Mouse (Mus musculus) midbrain, postnatal 0 days (tissue): ENCODE results near the gene Mad2l1bp. TPM values are rescaled to one million over a fixed set of nuclear protein-coding genes. Genes with fewer than 3 reads are reported as not detected.

Experiments
- ATAC-seq: fragments of 200-750 bp; cut with Nextera tagmentation; 2 replicates; pipeline ENCODE4 v1.8.0; 2017; ENCODE audit warnings: moderate number of reproducible peaks, mild to moderate bottlenecking, moderate TSS enrichment, moderate library complexity; ENCODE audit not compliant: low FRiP score
- DNase-seq: peaks from one replicate; pipeline ENCODE4 v3.0.0-alpha.2; 2015; ENCODE audit warnings: low spot score
- H3K27ac ChIP-seq: fragments of 300-500 bp; sonication (generic); 2 replicates; pipeline ENCODE4 v1.5.1; 2014; ENCODE audit warnings: low read depth, mild to moderate bottlenecking, low read length, mixed read lengths
- H3K27me3 ChIP-seq: fragments of 300-500 bp; sonication (generic); 2 replicates; pipeline ENCODE4 v1.6.1; 2014; ENCODE audit warnings: low read length, control low read depth, mixed read lengths; ENCODE audit not compliant: insufficient read depth
- H3K36me3 ChIP-seq: fragments of 300-500 bp; sonication (generic); 2 replicates; pipeline ENCODE4 v1.6.1; 2014; ENCODE audit warnings: low read length, control low read depth, mixed read lengths; ENCODE audit not compliant: insufficient read depth
- H3K4me1 ChIP-seq: fragments of 300-500 bp; sonication (generic); 2 replicates; pipeline ENCODE4 v1.6.1; 2014; ENCODE audit warnings: mild to moderate bottlenecking, control low read depth, antibody characterized with exemption, low read length, mixed read lengths; ENCODE audit not compliant: insufficient read depth
- H3K4me2 ChIP-seq: fragments of 300-500 bp; sonication (generic); 2 replicates; pipeline ENCODE4 v1.6.1; 2014; ENCODE audit warnings: low read depth, mild to moderate bottlenecking, low read length, mixed read lengths; ENCODE audit not compliant: poor library complexity, severe bottlenecking
- H3K4me3 ChIP-seq: fragments of 300-500 bp; sonication (generic); 2 replicates; pipeline ENCODE4 v1.5.1; 2014; ENCODE audit warnings: low read depth, mild to moderate bottlenecking, low read length, moderate library complexity
- H3K9ac ChIP-seq: fragments of 300-500 bp; sonication (generic); replicated peaks from 2 replicates; pipeline ENCODE4 v1.6.1; 2014; ENCODE audit warnings: mild to moderate bottlenecking, low read length, moderate library complexity, mixed read lengths; ENCODE audit not compliant: poor library complexity, severe bottlenecking
- H3K9me3 ChIP-seq: fragments of 300-500 bp; sonication (generic); 2 replicates; pipeline ENCODE4 v1.6.1; 2016; ENCODE audit warnings: low read length, control low read depth
- CTCF ChIP-seq: IDR thresholded peaks from 2 replicates; pipeline ENCODE4 v1.5.1; 2016; ENCODE audit warnings: antibody characterized with exemption, mild to moderate bottlenecking
- WGBS: fragments of 180-500 bp; shearing (Covaris S2); extraction: QIAGEN DNeasy Blood & Tissue Kit; methylation state at CpG from one replicate; pipeline ENCODE4 v1.1.7; 2014; 5-methylcytosine and 5-hydroxymethylcytosine counted together
- polyA plus RNA-seq: library from polyadenylated mRNA; unstranded; fragments of >200 nt; fragmentation: Nextera tagmentation; extraction: Ambion mirVana; gene quantifications from 2 replicates; pipeline ENCODE4 v1.2.1, GENCODE M21; 2015
- total RNA-seq: library from RNA; depleted of rRNA; stranded (reverse); fragments of >200 nt; gene quantifications from 2 replicates; pipeline ENCODE4 v1.2.3, GENCODE M21; 2014

Mad2l1bp gene
- total and polyA plus RNA-seq, 2 experiments from 2014 or later: 13.3 to 18.2 TPM

DNA sequence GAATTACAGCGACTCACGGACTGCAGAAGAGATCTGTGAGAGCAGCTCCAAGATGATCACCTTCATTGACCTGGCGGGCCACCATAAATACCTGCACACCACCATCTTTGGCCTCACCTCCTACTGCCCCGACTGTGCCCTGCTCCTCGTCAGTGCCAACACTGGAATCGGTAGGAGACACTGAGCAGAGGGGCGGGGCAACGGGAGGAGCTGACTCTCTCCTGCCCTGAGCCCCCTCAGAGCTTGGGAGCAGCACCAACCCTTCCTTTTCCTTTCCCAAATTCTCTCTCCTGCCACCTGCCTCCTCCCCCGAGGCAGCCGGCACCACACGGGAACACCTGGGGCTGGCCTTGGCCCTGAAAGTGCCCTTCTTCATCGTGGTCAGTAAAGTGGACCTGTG lies 12.1 kb upstream of the Mad2l1bp start:
- no peak for TF ChIP-seq CTCF
- 87% methylated on average over 12 of the region's 12 CpGs for WGBS
- H3K9me3 ChIP-seq: no peaks in the 10 kb centered on the region
- H3K9ac ChIP-seq: no peak overlapping the region
- ATAC-seq (no peak), DNase-seq (no peak)
- no peak overlapping the region for H3K27ac ChIP-seq
- H3K36me3 ChIP-seq: peaks cover 53% of the 10 kb centered on the region
- no peak overlapping the region for H3K4me3 ChIP-seq
- H3K4me1 ChIP-seq: 0 out of 2 replicates have a peak, but pooled peaks cover 3% of the 10 kb centered on the region
- no peak overlapping the region for H3K4me2 ChIP-seq
- H3K27me3 ChIP-seq: no peaks in the 10 kb centered on the region

DNA sequence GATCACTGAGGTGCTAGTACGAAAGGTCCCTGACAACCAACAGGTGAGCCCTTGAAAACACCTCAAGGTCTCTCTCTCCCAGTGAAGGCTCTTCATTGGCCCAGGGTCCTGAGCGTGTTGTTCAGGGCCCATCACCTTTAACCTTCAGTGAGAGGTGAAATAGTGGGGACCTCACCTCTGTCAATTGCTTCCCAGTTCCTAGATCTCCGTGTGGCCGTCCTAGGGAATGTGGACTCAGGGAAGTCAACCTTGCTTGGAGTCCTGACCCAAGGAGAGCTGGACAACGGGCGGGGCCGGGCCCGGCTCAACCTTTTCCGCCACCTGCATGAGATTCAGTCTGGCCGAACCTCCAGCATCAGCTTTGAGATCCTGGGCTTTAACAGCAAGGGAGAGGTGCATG lies 11.4 kb upstream of the Mad2l1bp start:
- no peak overlapping the region for H3K9ac ChIP-seq
- 0 out of 2 replicates have a peak, but pooled peaks cover 3% of the 10 kb centered on the region for H3K4me1 ChIP-seq
- TF ChIP-seq CTCF: no peak
- no peak overlapping the region for H3K4me2 ChIP-seq
- 95% methylated on average over 10 of the region's 10 CpGs for WGBS
- H3K36me3 ChIP-seq: peaks cover 51% of the 10 kb centered on the region
- no peak overlapping the region for H3K4me3 ChIP-seq
- no peak overlapping the region for H3K27ac ChIP-seq
- H3K9me3 ChIP-seq: no peaks in the 10 kb centered on the region
- DNase-seq: no peak
- no peaks in the 10 kb centered on the region for H3K27me3 ChIP-seq
- ATAC-seq: no peak

DNA sequence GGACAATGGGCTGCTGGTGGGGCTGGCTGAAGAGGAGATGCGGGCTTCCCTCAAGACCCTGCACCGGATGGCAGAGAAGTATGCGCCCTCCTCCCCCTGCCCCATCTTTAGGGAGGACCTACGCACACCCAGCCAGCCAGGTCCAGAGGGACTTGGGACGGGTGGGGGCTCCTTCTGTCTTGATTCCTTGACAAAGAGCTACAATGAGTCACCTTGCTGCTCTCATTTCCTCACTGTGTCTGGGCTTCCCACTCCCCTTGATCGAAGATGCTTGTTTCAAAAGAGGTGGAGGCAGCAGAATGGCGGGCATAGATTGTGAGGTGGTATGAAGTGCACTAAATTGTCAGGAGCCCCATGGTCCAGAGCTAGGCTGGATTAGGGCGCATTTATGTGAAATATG lies 10.9 kb upstream of the Mad2l1bp start:
- 95% methylated on average over 8 of the region's 8 CpGs for whole genome bisulfite sequencing
- DNase-seq (no peak), ATAC-seq (no peak)
- Histone ChIP-seq H3K36me3 (peaks cover 48% of the 10 kb centered on the region), H3K27ac (no peak overlapping the region), H3K4me1 (0 out of 2 replicates have a peak, but pooled peaks cover 3% of the 10 kb centered on the region), H3K9me3 (no peaks in the 10 kb centered on the region), H3K4me3 (no peak overlapping the region), H3K27me3 (no peaks in the 10 kb centered on the region), H3K4me2 (no peak overlapping the region), H3K9ac (no peak overlapping the region)
- no peak for TF ChIP-seq CTCF

DNA sequence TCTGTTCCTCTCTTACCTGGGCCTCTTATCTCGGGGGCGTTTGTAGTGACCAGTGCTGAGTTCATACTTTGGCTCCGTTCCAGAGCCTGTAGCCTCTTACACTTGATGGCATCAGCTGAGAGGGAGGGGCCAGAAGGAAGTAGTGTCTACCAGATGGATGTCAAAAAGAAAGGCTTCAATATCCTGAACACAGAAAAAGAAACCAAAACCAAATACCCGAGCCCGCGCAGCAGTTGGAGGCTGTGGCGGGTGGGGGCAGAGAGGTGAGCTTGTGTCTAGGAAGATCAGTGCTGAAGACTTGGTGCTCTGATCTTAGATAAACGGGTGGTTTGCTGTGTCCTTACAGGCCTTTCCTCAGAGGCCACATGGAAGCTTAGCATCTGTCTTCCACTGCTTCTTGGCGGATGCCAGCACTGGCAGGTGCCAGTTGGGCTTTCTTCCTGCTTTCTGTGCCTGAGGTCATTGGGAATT lies 9.6 kb upstream of the Mad2l1bp start:
- no peak for TF ChIP-seq CTCF
- Histone ChIP-seq H3K36me3 (peaks cover 38% of the 10 kb centered on the region), H3K4me1 (0 out of 2 replicates have a peak, but pooled peaks cover 3% of the 10 kb centered on the region), H3K9me3 (no peaks in the 10 kb centered on the region), H3K27ac (no peak overlapping the region), H3K4me2 (no peak overlapping the region), H3K27me3 (no peaks in the 10 kb centered on the region), H3K4me3 (no peak overlapping the region), H3K9ac (no peak overlapping the region)
- WGBS: 83% methylated on average over 9 of the region's 9 CpGs
- peak; percentile 21 for DNase-seq
- ATAC-seq: no peak

DNA sequence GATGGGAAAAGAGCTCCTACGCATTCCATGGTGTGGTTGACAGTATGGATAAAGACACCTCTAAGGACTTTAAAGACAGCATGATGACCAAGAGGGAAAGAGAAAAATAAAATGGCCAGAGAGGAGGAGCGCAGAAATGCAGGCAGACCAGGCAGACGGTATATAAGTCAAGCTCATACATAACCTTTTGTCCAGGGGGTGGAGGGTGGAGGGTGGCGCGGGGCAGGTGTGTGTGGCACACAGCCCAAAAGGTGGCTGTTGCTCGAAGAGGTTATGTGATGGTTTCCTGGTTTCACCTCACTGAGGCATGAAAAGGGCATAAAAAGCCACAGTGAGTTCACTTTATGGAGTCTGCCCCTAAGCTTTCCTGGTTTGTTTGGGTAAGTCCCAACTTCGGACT lies 9.2 kb upstream of the Mad2l1bp start:
- Histone ChIP-seq H3K4me1 (0 out of 2 replicates have a peak, but pooled peaks cover 3% of the 10 kb centered on the region), H3K9ac (no peak overlapping the region), H3K9me3 (no peaks in the 10 kb centered on the region), H3K4me3 (no peak overlapping the region), H3K27me3 (no peaks in the 10 kb centered on the region), H3K36me3 (peaks cover 33% of the 10 kb centered on the region), H3K27ac (no peak overlapping the region), H3K4me2 (no peak overlapping the region)
- DNase-seq (no peak), ATAC-seq (no peak)
- no peak for TF ChIP-seq CTCF
- 93% methylated on average over 7 of the region's 7 CpGs for WGBS

DNA sequence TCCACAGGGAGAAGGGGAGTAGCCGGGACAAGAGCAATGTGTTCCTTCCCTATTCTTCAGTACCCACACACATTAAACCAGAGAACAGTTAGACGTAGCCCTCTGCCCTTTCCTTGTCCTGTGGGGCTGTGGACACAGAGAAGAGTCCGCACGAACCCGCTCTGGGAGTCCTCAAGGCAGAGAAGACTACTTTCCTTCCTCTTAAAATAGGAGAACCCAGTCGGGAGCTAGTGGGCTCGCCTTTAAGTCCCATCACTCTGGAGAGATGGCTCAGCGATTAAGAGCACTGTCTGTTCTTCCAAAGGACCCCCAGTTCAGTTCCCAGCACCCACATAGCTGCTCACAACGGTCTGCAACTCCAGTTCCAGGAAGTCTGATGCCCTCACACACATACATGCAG lies 8.4 kb upstream of the Mad2l1bp start:
- Histone ChIP-seq H3K27ac (no peak overlapping the region), H3K9me3 (no peaks in the 10 kb centered on the region), H3K27me3 (no peaks in the 10 kb centered on the region), H3K4me1 (0 out of 2 replicates have a peak, but pooled peaks cover 3% of the 10 kb centered on the region), H3K9ac (peak overlapping the region; percentile 75), H3K4me2 (peak overlapping the region; percentile 84), H3K36me3 (peaks cover 27% of the 10 kb centered on the region), H3K4me3 (peak overlapping the region; percentile 66)
- 46% methylated on average over 9 of the region's 9 CpGs for WGBS
- DNase-seq: no peak
- no peak for ATAC-seq
- no peak for TF ChIP-seq CTCF
